Mouse (Mus musculus): ENCODE measurements around the gene Prss40.

DNA sequence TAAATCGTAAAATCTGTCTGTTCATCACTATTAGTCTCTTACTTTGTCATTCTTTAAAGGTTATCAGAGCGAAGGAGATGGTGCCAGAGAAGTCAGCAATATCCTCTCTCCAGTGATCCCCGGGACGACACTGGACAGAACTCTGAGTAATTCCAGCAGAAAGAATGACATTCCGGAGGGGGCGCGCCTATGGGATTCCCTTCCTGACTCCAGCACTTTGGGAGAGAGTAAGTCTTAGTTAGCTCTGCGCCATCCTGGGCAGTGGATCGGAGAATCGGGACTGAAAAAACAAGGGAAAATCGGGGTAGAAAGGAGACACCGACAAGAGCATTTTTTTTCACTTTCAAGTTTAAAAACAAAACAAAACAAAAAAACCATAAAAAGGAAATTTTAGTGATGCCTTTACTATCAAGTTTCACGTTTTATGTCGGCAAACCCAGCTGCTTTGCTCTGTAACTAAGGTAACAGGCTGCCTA, 24.4 kb downstream of the Prss40 start:
- TF ChIP-seq EP300 (IDR thresholded peaks at IDR 0.05; ENCODE audit: insufficient read depth, low read depth, low read length) (no peak), CTCF (IDR thresholded peaks at IDR 0.05; ENCODE audit: low read depth, low read length) (no peak)

All from ES-Bruce4 (cell line).